Mouse (Mus musculus) brain, embryonic 14.5 days (tissue): Measurements from ENCODE around the gene Cbx3. TPM values are rescaled to one million over a fixed set of nuclear protein-coding genes. Genes with fewer than 3 reads are reported as not detected.

Source experiments
- DNase-seq: peaks from one replicate; pipeline ENCODE4 v3.0.0-alpha.2; 2011; ENCODE audit warnings: low read depth
- CTCF ChIP-seq: fragments of 200-500 bp; IDR thresholded peaks from 2 replicates; pipeline ENCODE4 v1.5.1; 2012; ENCODE audit warnings: inconsistent platforms, mild to moderate bottlenecking, moderate library complexity, borderline replicate concordance; ENCODE audit not compliant: insufficient read depth, insufficient read length; ENCODE audit errors: extremely low read depth
- POLR2A ChIP-seq: fragments of 200-500 bp; IDR thresholded peaks from 2 replicates; pipeline ENCODE4 v1.6.1; 2012; ENCODE audit warnings: mild to moderate bottlenecking, inconsistent platforms, borderline replicate concordance; ENCODE audit not compliant: poor library complexity, insufficient read depth, insufficient read length, severe bottlenecking; ENCODE audit errors: extremely low read depth
- polyA plus RNA-seq: library from polyadenylated mRNA; depleted of rRNA; stranded (reverse); fragments of >200 nt; gene quantifications from 2 replicates; pipeline ENCODE4 v1.2.3, GENCODE M21; 2012; rRNA removed

Gene Cbx3
- polyA plus RNA-seq, 1 experiment, result 155 TPM

DNA sequence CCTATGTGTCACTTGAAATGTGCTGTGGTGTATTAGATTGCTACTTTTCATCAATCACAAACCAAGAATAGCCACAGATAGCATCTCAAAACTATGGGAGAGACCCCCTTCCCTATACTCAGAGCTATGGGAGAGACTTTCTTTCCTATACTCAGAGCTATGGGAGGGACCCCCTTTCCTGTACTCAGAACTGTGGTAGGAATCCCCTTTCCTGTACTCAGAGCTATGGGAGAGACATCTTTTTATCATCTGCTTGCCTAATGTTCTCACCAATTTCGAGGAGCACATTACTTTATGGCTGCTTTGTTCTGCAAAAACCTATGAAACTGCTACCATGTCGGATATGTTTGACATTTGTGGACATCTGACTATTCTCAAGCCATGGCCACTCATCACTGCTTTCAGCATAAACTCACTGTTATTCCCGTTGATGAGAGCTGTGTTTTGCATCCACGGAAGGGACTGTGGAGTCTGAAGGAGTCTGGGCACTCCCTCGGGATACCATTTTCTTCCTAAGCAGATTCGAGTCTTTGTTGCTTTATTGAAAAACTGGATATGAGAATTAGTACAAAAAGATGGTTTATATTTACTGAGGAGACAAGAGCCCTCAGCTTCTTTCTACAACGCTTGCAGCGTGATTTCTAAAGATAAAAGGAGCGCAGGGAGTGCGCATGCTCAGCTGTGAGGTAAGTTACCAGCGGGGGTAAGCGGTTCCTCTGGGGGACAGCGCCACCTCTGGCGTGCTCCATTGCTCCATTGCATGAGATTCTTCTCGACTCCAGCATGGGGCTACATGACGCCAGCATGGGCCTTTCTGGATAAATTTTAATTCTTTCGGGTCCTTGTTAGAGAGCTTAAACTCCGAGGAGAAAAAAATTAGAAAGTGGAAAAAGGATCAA lies 38.8 kb downstream of the Cbx3 start:
- peak; percentile 91 for DNase-seq
- TF ChIP-seq CTCF (peak; percentile 81), POLR2A (no peak)

DNA sequence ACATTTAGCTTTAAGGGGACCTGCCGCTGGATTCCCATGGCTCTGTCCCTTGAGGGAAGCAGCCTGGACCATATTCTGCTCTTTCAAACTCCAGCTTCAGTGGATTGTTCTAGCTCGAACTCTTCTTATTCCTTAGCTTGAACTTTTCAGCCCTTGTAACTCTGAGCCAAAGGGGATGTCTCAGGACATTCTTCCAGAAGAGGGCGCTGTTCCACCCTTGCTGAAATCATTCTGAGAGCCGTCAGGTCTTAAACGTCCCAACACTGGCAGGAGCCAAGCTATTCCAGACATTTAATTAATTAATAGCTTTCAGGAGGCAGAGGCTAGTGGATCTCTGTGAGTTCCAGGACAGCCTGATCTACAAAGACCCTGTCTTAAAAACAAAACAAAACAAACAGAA lies 39.9 kb downstream of the Cbx3 start:
- TF ChIP-seq CTCF, result peak; percentile 47; the same call in 1 of the 2 replicates
- TF ChIP-seq POLR2A, result no peak
- peak; percentile 31 for DNase-seq

DNA sequence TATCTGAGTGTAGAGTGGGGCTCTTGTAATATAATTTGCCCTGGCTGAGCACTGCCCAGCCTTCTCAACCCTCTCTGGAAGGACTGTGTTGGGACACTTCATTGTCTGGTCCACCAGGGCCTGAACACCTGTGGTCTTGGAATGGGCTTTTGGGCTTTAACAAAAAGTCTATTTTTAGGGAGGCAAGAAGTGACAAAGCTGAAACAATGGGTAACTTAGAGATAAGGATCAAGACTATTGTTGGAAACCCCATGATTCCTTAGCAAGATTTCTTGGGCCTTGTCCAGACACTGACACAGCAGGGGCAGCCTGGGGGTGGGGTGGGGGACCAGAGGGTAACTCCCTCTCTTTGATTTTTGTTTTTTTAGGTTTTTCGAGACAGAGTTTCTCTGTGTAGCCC lies 40.8 kb downstream of the Cbx3 start:
- no peak for TF ChIP-seq CTCF

DNA sequence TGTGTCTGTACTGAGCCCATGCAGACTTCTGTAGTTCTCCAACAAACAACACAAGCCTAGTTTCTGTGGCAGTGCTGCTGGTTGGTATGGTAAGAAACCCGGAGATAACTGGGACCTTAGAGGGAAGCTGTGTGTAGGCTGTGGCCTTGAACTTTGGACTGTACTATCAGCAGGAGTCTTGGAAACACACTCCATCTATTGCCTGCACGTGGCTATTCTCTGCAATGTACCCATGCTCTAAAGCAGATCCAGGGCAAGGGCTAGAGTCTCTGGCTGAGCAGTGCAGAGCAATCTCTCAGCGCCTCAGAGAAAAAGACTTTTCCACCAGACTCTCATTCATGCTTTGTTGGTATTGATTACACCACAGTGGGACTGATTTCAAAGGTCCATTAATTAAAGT lies 43.6 kb downstream of the Cbx3 start:
- DNase-seq, result no peak
- TF ChIP-seq CTCF (no peak), POLR2A (no peak)

More for the DNA sequence above, 40.8 kb downstream of the Cbx3 start:
- DNase-seq, result no peak

DNA sequence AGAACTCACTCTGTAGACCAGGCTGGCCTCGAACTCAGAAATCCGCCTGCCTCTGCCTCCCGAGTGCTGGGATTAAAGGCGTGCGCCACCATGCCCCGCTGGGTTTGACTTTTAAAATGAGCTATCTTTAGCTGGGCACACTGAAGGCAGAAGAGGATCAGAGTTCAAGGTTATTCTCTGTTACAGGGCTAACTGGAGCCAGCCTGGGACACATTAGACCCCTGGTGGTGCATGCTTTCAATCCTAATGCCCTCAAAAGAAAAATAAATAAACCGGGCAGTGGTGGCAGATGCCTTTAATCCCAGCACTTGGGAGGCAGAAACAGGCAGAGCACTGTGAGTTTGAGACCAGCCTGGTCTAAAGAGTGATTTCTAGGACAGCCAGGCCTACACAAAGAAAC lies 44.7 kb downstream of the Cbx3 start:
- DNase-seq, result no peak
- TF ChIP-seq POLR2A, result no peak
- TF ChIP-seq CTCF, result no peak

DNA sequence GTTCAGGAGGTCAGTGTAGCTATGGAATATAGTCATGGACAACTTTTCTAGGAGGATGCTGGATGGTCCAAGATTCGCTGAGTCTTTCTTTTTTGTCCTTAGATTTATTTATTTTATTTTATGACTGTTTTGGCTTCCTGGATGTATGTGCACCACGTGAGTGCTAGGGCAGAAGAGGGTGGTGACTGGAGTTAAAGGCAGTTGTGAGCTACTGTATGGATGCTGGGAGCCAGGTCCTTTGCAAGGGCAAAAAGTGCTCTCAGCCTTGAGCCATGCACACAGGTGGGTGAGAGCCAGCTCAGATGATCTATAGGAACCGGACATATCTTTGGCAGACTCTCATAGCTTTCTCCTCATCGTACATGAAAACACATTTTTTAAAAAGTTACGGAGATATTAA lies 53.1 kb downstream of the Cbx3 start:
- no peak for DNase-seq
- TF ChIP-seq CTCF (no peak), POLR2A (no peak)

DNA sequence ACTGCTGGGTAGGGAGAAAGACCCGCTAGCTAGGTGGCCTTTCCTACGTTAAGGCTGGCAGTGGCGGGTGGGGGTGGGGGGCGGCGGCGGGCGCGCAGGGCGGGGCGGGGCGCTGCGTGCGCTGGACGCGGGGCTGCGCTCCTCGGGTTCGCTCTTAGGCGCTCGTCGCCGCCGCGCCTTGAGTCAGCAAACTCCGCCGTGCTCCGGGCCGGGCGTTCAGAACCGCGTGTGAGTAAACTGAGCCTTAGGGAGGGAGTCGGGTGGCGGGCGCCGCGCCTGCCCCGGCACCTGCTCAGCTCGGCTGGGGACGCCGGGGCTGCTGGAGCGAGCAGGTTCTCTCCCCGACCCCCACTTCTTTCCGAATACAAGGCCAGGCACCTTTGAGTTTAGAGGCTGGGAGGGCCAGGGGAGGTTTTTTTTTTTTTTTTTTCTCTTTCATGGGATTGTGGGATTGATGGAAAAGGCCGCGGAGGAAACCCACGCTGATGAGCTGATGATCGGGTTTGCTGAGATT lies 53.7 kb downstream of the Cbx3 start, which contains the start of gene Snx10:
Gene Snx10, plus strand, starts transcription at position 95 of the 514 bp plus-strand sequence.
- TF ChIP-seq POLR2A, result peak; percentile 40; the same call in 1 of the 2 replicates
- TF ChIP-seq CTCF, result no peak
- DNase-seq, result peak; percentile 80

DNA sequence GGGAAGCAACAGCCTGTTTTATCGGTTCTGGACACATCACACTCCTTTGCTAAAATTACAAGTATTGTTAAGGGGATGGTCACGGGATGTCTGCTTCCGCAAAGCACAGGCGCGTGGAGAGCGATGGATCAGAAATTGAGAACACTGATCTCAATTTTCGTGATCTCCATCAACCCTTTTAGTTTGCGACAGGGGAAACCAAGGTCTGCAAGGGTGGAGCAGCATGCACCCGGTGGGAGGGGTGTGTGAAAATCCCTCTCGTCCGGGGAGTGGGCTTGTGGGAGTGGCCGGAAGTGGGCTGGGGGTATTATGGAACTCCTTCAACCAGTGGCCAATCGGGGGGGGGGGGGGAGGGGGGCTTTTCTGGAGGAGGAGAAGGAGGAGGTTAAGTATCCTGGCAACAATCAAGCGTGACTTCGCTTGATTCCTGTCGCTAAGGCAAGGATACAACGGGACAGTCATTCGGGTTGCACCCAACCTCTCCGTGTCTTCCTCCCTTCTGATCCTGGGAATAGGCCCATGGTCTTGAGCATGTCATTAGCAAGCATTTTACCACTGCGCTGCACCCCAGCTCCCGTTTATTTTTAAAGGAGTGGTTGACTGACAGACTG lies 54.3 kb downstream of the Cbx3 start:
- TF ChIP-seq CTCF (no peak), POLR2A (0 out of 2 replicates have a peak, but pooled peaks have one; percentile 15)

DNA sequence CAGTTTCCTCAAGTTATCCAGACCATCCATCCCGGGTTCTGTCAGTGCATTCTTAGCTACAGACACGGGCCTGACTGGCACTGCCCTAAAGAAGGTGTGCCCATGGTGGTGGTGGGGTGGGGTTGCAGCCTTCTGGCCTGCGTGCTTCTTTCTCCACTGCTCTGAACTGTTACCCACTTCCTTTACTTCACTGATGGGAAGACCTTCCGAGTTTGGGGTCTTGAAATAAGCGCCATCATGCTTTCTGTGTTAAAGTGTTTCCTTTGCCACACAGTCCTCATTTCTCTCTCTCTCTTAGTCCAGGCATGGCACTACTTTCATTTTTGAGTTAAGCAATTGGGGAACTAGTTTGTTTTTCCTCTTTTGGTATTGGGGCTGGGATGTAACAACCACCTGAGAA lies 54.8 kb downstream of the Cbx3 start:
- TF ChIP-seq CTCF, result no peak
- no peak for TF ChIP-seq POLR2A
- DNase-seq, result no peak

More for the DNA sequence above, 54.3 kb downstream of the Cbx3 start:
- peak; percentile 89 for DNase-seq

DNA sequence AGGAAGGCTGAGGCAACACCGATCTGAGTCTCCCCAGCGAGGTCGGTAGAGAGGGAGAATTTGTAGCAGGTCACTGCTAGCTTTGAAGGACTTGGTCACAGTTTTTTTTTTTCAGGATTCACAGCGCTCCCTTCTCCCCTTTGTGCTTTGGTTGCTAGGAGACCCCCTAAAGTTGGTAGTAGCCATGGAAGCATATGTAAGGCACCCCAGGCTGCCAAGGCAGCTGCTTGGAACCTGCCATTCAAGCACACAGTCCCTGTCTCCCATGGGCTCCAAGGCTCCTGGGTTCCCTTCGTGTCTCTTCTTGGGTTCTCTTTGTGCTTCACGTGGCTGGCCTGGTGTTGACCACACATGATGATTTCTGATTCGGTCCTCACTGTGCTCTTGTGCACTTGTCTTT lies 59.3 kb downstream of the Cbx3 start:
- no peak for TF ChIP-seq POLR2A
- TF ChIP-seq CTCF, result no peak
- peak; percentile 74 for DNase-seq

Other genes starting within 250 kb of the Cbx3 start
- gene Nfe2l3, start 37.7 kb upstream of the Cbx3 start, polyA plus RNA-seq, result 6.5 and 9.4 TPM in 2 replicates
- 1,280 and 1,328 TPM in 2 replicates for gene Hnrnpa2b1, start 466 bp upstream of the Cbx3 start, polyA plus RNA-seq
- 16.5 and 23.0 TPM in 2 replicates for gene Snx10, start 53.5 kb downstream of the Cbx3 start, polyA plus RNA-seq